Mouse (Mus musculus) Patski (cell line): ENCODE measurements around the gene Lekr1. TPM values are rescaled to one million over a fixed set of nuclear protein-coding genes. Genes with fewer than 3 reads are reported as not detected.

Experiments used
- ATAC-seq: fragments of 100-300 bp; one replicate; pipeline ENCODE4 v1.8.0; 2021
- CTCF ChIA-PET: fragments of 350-600 bp; sonication (Branson Sonifier 250); formaldehyde crosslinking; loops from one replicate; lab custom pipeline; 2022; ENCODE audit warnings: inconsistent platforms; lab: Charles Lee
- POLR2A ChIA-PET: fragments of 350-600 bp; sonication (Branson Sonifier 250); formaldehyde crosslinking; loops from one replicate; lab custom pipeline; 2022; ENCODE audit warnings: antibody characterized with exemption, inconsistent platforms; lab: Charles Lee
- DNase-seq: peaks from one replicate; pipeline ENCODE4 v3.0.0-alpha.2; 2011; ENCODE audit warnings: low read depth, low spot score
- H3K27me3 ChIP-seq: fragments of 371-371 bp; one replicate; pipeline ENCODE4 v1.5.1; 2021
- CTCF ChIP-seq: fragments of 100-300 bp; IDR thresholded peaks from one replicate; pipeline ENCODE4 v1.5.1; 2021
- in situ Hi-C: fragments of 300-500 bp; cut with MboI; formaldehyde crosslinking; loops from 3 replicates; pipeline ENCODE4 v1.11.1; 2018; ENCODE audit warnings: low pct_unique_long_range_greater_than_20kb, mixed read lengths
- polyA plus RNA-seq: library from polyadenylated mRNA; unstranded; gene quantifications from one replicate; pipeline ENCODE4 v1.2.3, GENCODE M21; 2021

The Lekr1 gene
- 10.0 TPM for polyA plus RNA-seq

DNA sequence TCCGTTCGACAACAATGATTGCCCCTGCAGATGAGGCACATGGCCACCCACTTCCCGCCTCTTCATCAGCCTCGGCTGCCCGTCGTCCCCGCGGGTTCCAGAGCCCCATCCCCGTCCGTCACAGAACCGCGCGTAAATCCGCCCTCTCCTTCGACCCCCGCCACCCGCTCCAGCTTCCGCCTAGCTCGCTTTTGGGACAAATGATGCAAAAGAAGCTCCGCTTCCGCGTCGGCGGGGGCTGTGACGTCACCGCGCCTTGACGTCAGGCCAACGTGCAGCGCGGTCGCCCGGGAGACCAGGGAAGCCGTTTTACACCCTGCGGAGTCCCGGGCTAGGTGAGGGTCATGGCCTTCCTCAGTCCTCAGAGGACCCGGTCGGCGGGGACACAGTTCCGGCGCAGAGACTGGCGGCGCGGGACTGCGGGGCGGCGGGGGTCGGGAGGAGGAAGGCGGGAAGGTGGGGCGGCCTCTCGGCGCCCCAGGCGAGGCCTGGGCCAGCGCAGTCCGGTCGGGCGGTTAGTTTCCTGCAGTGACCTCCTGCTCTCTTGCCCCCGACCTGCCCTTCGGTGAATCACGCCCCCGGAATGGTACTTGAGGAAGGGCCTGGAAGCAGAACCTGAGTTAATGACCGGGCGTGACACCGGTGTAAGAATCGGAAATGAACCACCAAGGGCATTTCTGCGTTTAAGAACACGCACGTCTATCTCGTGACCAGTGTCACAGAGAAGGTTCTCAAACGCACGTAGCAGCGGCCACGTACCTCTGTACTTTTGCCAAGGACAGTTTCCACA lies at the start of gene Lekr1:
Gene Lekr1, plus strand, starts transcription at position 252 of the 790 bp plus-strand sequence.
- POLR2A ChIA-PET, result interaction anchor here (1.2 kb wide), 1 partner anchor 138 kb away, joined by 4 read pairs; the partner anchor contains the start of gene Tiparp
- DNase-seq (no peak), ATAC-seq (peak; percentile 66)
- H3K27me3 ChIP-seq, result no peaks in the 10 kb centered on the region
- CTCF ChIA-PET, result interaction anchor here (1.7 kb wide), 1 partner anchor 263 kb away, joined by 4 read pairs; no protein-coding TSS in a partner anchor
- TF ChIP-seq CTCF, result no peak
- in situ Hi-C loops, result no loop called here

DNA sequence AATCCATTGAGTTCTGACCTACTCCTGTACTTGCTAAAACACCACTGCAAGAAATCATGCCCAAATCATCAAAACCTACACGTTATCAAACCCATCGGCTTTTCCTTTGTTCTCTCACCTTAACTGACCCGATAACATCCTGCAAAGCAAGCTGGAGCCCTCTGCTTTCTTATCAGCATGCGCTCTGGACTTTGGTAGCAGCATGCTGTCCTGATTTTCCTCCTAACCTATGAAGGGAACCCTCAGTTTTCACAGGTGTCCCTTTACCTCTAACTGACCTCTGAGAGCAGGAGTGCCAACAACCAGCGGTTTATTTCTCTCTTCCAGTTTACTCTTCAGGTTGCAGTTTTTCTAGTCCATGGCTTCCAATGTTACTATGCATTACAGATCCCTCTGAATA lies 48.5 kb upstream of the Lekr1 start:
- ChIA-PET CTCF (interaction anchor here (0.8 kb wide), 1 partner anchor 54 kb away, joined by 3 read pairs; no protein-coding TSS in a partner anchor), POLR2A (no interaction called here)
- ATAC-seq (no peak), DNase-seq (no peak)
- TF ChIP-seq CTCF, result no peak
- no peaks in the 10 kb centered on the region for H3K27me3 ChIP-seq
- in situ Hi-C loops, result no loop called here

DNA sequence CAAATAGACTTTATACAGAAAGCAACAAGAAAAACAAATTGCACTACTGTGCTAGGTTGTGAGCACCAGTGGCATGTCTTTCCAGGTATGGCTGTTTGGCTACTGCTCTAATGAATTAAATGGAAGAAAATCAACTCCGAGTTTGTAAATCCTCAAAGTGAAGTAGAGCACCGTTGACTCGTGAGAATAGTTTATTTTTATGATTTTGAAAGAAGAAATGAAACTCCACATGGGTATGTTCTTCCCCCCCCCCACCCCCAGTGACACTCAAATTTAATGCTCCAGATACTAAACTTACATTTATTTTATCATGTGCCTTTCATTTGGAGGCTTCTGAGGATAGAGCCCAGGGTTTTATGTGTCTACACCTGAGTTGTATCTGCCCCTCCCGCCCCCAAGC lies 46.7 kb upstream of the Lekr1 start:
- DNase-seq, result no peak
- ATAC-seq, result no peak
- H3K27me3 ChIP-seq, result no peaks in the 10 kb centered on the region
- CTCF ChIA-PET, result no interaction called here
- TF ChIP-seq CTCF, result no peak
- POLR2A ChIA-PET, result no interaction called here
- in situ Hi-C loops, result no loop called here

DNA sequence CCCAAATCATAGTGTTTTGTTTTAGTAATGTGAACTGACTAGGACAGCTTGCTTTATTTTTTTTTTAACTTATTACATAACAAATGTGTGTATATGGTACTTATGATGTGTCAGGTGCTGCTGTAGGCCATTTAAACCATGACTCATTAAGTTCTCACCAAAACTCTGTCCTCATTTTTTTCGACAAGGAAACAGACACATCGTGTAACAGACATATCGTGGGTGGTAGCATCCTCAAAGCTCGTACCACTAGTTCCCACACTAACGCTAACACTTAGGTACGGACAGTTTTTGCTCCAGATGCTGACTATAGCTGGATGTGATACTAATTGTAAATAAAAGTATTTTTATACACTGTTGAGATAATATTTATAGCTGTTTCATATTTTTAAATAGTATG lies 43.0 kb upstream of the Lekr1 start:
- ChIA-PET CTCF (interaction anchor here (1.4 to 1.6 kb wide), 2 partner anchors 10 to 12 kb away, joined by 4 to 8 read pairs; no protein-coding TSS in a partner anchor), POLR2A (no interaction called here)
- in situ Hi-C loops, result no loop called here
- ATAC-seq (no peak), DNase-seq (no peak)
- H3K27me3 ChIP-seq, result no peaks in the 10 kb centered on the region
- TF ChIP-seq CTCF, result no peak

DNA sequence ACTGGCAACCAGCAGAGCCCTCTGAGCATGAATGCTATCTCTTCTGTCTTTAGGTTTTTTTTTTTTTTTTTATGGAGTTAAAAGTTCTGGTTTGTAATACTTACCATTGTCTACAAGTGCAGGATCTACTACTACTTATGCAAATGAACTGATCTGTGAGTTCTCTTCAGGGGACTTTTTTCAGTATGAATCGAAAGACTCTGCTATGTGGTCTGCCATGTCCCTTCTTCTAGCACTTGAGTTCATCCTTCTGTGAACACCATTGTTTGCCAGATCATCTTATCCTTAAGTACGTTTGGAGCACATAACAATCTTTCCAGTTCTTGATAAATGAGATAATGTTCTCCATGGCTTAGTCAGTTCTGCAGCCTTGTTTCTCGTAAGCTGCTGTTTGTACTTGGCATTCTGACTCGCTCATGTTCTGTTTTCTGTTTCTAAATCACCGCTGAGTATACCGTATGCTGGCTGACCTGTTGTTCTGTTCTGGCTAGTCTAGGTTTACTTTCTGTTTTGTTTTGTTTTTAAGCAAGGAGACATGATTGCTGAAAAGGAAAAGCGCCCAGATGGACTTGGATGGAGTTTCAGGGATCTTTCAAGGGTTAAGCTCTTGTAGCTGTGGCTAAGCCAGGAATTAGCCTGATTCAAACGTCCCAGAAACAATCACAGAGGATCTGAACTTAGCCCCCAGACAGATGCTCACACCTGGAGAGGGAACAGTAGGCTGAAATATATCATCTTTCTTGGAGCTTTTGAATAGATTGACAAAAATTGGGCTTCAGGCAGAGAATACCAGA lies 40.3 kb upstream of the Lekr1 start:
- in situ Hi-C loops, result no loop called here
- DNase-seq (peak; percentile 34), ATAC-seq (peak; percentile 26)
- H3K27me3 ChIP-seq, result no peaks in the 10 kb centered on the region
- no peak for TF ChIP-seq CTCF
- POLR2A ChIA-PET, result interaction anchor here (0.6 to 1.4 kb wide), 3 partner anchors 10 to 59 kb away, joined by 3 to 7 read pairs (median 3); no protein-coding TSS in a partner anchor
- CTCF ChIA-PET, result interaction anchor here (0.8 to 3.3 kb wide), 10 partner anchors 9 to 304 kb away, joined by 3 to 21 read pairs (median 3); partner anchors contain the start of gene Tiparp

DNA sequence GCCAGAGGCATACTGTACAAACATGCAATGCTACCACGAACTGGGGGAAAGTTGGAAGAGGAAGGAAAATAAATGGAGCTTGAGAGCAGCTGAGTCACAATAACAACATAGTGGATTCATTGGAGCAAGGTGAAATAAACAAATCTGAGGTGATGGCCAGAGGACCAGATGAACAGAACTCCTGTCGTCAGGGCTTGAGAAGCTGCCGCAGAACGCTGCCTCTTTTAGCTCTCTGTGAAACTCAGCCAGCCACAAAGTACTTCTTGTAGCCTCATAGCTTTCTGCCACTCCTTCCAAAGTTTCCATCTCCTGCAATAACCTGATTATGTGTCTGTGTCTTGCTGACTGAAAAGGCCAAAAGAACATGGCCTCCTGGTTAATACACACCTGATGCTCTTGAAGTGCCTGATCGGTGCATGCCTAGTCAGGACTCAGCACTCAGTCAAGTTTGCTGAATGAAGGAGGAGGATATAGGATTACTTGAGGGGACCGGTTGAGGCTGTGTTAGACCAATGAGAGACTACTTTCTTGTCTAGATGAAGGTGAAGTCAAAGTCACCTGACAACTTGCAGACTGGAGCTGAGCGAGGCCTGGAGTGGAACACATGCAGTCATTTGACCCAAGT lies 39.6 kb upstream of the Lekr1 start:
- DNase-seq, result peak; percentile 78
- ATAC-seq, result peak; percentile 81
- no peak for TF ChIP-seq CTCF
- in situ Hi-C loops, result no loop called here
- H3K27me3 ChIP-seq, result no peaks in the 10 kb centered on the region
- ChIA-PET POLR2A (interaction anchor here (0.6 to 1.5 kb wide), 4 partner anchors 10 to 60 kb away, joined by 3 to 7 read pairs (median 4); no protein-coding TSS in a partner anchor), CTCF (interaction anchor here (0.8 to 3.3 kb wide), 9 partner anchors 8 to 303 kb away, joined by 3 to 21 read pairs (median 3); partner anchors contain the start of gene Tiparp)

DNA sequence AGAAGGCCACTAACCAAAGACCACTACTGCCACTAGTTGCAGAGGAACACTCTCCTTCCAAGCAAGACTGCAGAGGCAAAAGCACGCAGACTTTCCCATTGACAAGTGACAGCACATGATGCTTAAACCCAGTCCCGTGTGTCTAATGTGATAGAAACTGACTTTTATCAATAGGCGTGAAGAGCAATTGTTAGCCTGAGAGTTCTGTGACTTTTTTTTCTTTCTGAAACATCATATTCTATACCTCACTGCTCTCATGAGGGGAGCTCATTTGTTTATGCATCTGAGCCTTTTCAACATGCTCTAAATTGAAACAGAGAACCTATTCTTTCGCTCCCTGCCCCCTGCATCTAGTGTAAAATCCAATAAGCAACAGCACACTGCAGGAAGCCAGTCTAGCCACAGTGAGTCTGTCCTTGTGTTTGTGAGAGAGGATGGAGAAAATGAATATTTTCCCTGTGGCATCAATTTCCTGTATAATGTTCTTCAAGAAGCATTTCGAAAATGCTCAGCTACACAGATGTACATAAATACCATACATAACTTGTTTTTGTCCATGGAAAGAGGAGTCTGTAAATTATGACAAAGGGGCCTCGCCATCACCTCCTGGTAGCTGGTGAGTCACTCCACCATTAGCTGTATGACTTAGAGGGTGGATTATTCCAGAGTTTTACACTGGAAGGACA lies 38.9 kb upstream of the Lekr1 start:
- ATAC-seq (peak; percentile 34), DNase-seq (peak; percentile 41)
- in situ Hi-C loops, result no loop called here
- no peak for TF ChIP-seq CTCF
- POLR2A ChIA-PET, result interaction anchor here (1.4 to 1.5 kb wide), 2 partner anchors 9 to 31 kb away, joined by 4 to 7 read pairs; no protein-coding TSS in a partner anchor
- no peaks in the 10 kb centered on the region for H3K27me3 ChIP-seq
- CTCF ChIA-PET, result interaction anchor here (0.6 to 3.3 kb wide), 7 partner anchors 7 to 302 kb away, joined by 3 to 21 read pairs (median 3); no protein-coding TSS in a partner anchor

DNA sequence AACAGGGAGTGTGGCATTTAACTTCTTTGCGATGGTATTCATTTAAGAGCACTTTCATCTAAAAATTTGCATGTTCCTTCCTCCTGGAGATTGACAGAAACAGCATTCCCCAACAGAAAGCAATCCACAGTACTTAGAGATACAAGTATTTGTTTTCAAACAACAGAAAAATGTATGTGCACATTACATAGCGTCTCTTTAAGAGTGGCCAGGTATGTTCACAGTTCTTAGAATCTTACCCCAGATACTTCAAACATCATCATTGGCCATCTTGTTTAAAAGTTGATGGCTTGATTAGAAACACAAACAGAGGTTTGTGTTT lies 38.4 kb upstream of the Lekr1 start:
- no peak for TF ChIP-seq CTCF
- H3K27me3 ChIP-seq, result no peaks in the 10 kb centered on the region
- CTCF ChIA-PET, result interaction anchor here (0.6 to 3.3 kb wide), 6 partner anchors 9 to 302 kb away, joined by 3 to 21 read pairs (median 3); no protein-coding TSS in a partner anchor
- in situ Hi-C loops, result no loop called here
- ATAC-seq (no peak), DNase-seq (no peak)
- POLR2A ChIA-PET, result interaction anchor here (1.5 kb wide), 1 partner anchor 31 kb away, joined by 4 read pairs; no protein-coding TSS in a partner anchor

DNA sequence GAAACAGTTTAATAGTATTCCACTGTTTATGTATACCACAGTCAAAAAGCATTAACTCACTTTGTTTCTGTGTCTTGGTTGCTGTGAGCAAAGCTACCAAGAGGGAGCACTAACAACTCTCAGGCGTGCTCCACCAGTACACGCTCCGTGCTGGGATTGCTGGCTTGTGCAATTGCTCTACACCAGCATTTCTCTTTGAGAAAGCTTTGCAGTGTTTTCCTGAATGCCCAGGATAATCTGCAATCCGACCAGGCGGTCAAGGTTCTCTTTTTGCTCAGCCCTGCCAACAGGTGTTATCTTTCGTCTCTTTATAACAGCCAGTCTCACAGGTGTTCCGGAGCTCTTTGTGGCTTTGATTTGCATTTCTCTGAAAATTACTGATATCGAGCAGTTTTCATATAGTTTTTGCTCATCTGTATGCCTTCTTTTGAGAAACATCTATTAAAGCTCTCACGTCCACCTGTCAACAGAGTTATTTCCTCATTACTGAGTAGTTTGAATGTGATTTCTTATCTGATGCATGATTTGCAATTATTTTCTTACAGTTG lies 36.4 kb upstream of the Lekr1 start:
- CTCF ChIA-PET, result no interaction called here
- TF ChIP-seq CTCF, result no peak
- ATAC-seq (no peak), DNase-seq (no peak)
- in situ Hi-C loops, result loop anchor here (5.0 to 10.0 kb wide), 2 partner anchors 245 to 298 kb away; no protein-coding TSS in a partner anchor
- POLR2A ChIA-PET, result no interaction called here
- no peaks in the 10 kb centered on the region for H3K27me3 ChIP-seq
